Mouse (Mus musculus): Measurements from ENCODE around the gene Nacc1. TPM values are rescaled to one million over a fixed set of nuclear protein-coding genes. Genes with fewer than 3 reads are reported as not detected.
A peak's percentile ranks its signal among the peaks of the same experiment; 100 is the strongest.

Gene Nacc1
- polyA plus RNA-seq, 1 experiment from 2014 or later: 19.1 TPM

DNA sequence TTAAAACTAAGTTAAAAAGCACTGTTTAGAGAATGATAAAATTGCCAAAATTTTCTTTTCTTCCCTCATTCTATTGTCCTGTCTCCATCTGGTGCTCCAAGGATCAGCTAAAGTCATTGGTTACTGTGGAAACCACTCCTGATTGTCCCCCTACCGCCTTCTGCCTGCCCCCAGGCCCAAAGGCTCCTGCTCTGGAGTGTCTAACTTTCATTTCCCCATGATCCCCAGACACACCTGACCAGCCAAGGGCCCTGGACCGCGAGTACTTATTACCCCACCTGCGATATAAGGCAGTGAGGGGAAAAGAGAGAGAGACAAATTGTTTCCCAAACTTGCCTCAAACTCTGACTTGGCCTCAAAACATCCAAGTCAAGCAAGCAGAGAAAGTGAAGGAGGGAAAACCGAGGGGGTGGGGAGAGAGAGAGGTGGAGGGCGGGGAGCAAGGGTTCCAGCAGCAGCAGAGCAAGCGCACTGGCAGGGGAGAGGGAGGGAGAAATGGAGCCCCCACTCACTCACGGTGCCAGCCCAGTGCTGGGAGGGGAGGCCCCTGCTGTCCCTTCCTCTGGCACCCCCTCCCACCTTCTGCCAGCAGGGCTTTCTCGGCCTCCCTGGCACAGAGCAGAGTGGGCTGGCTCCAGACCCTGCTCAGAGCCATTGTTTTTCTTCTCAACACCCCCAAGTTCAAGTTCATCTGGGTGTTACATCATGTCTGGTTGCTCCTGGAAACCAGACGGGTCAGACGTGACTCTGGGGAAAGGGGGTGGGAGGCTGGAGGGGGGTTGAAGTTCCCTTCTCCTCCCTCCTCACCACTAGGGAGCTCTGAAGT, 24.5 kb upstream of the Nacc1 start:
- Histone ChIP-seq H3K4me2 (peak overlapping the region; percentile 4; the same call in 1 of the 2 replicates), H3K9ac (ENCODE audit: low read depth, low read length) (peak overlapping the region; percentile 64), H3K9me3 (replicated peaks; ENCODE audit: control insufficient read depth, low read length) (no peaks in the 10 kb centered on the region), H3K27ac (ENCODE audit: low read depth, low read length) (peak overlapping the region; percentile 76), H3K4me3 (ENCODE audit: low read depth, low read length) (no peak overlapping the region), H3K36me3 (ENCODE audit: control insufficient read depth, insufficient read depth, low read length) (no peaks in the 10 kb centered on the region), H3K4me1 (ENCODE audit: control insufficient read depth, insufficient read depth, low read length) (peaks cover 48% of the 10 kb centered on the region), H3K27me3 (ENCODE audit: control insufficient read depth, insufficient read depth, low read length) (peaks cover 72% of the 10 kb centered on the region)
- 20% methylated on average over 9 of the region's 11 CpGs for WGBS (ENCODE audit: insufficient replicate concordance)
- ATAC-seq (replicated peaks; ENCODE audit: insufficient number of reproducible peaks, low FRiP score, low TSS enrichment): peak; percentile 23

DNA sequence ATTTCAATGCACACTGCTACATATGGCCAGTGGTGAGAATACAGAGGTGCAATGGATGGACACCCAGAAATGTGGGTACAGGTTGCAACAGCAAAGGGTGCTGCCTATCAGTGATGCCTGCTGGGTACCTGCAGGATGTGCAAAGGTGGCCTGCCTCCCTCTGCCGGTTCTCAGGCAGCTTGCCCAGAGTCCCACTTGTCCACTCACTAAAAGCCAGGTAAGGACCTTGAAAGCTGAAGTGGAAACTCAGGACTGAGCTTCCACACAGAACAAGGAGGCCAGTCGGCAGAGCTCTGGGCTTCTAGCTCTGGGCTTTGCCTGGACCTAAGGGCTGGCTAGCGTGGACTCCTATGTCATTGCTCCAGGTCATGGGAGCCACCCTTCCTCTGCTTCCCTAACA, 23.6 kb upstream of the Nacc1 start:
- WGBS (ENCODE audit: insufficient replicate concordance): 48% methylated on average over 3 of the region's 3 CpGs
- H3K9me3 ChIP-seq (replicated peaks; ENCODE audit: control insufficient read depth, low read length): no peaks in the 10 kb centered on the region
- peak overlapping the region; percentile 40; the same call in 1 of the 2 replicates for H3K9ac ChIP-seq (ENCODE audit: low read depth, low read length)
- peak overlapping the region; percentile 76 for H3K27ac ChIP-seq (ENCODE audit: low read depth, low read length)
- H3K27me3 ChIP-seq (ENCODE audit: control insufficient read depth, insufficient read depth, low read length): peaks cover 72% of the 10 kb centered on the region
- H3K4me1 ChIP-seq (ENCODE audit: control insufficient read depth, insufficient read depth, low read length): peaks cover 53% of the 10 kb centered on the region
- no peaks in the 10 kb centered on the region for H3K36me3 ChIP-seq (ENCODE audit: control insufficient read depth, insufficient read depth, low read length)
- no peak overlapping the region for H3K4me2 ChIP-seq
- no peak for ATAC-seq (replicated peaks; ENCODE audit: insufficient number of reproducible peaks, low FRiP score, low TSS enrichment)
- H3K4me3 ChIP-seq (ENCODE audit: low read depth, low read length): no peak overlapping the region

DNA sequence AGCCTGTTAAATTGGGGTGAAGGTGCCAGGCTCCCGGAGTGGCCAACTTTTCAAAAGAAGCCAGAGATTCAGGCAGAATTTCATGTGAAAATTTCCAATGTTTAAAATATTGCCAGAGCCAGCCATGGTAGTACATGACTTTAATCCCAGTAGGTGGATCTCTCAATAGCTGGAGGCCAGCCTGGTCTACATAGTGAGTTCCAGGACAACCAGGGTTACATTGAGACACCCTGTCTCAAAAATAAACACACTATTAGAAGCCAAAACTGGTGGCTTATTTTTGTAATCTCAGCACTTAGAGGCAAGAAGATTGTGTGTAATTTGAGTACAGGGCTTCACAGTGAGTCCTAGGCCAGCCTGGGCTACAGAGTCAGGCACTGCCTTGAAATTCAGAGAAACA, 22.3 kb upstream of the Nacc1 start:
- peaks cover 47% of the 10 kb centered on the region for H3K4me1 ChIP-seq (ENCODE audit: control insufficient read depth, insufficient read depth, low read length)
- H3K9ac ChIP-seq (ENCODE audit: low read depth, low read length): no peak overlapping the region
- no peak overlapping the region for H3K27ac ChIP-seq (ENCODE audit: low read depth, low read length)
- no peak for ATAC-seq (replicated peaks; ENCODE audit: insufficient number of reproducible peaks, low FRiP score, low TSS enrichment)
- H3K9me3 ChIP-seq (replicated peaks; ENCODE audit: control insufficient read depth, low read length): no peaks in the 10 kb centered on the region
- peaks cover 71% of the 10 kb centered on the region for H3K27me3 ChIP-seq (ENCODE audit: control insufficient read depth, insufficient read depth, low read length)
- no peak overlapping the region for H3K4me2 ChIP-seq
- no peak overlapping the region for H3K4me3 ChIP-seq (ENCODE audit: low read depth, low read length)
- WGBS (ENCODE audit: insufficient replicate concordance): 94% methylated on average over 1 of the region's 1 CpGs
- no peaks in the 10 kb centered on the region for H3K36me3 ChIP-seq (ENCODE audit: control insufficient read depth, insufficient read depth, low read length)

DNA sequence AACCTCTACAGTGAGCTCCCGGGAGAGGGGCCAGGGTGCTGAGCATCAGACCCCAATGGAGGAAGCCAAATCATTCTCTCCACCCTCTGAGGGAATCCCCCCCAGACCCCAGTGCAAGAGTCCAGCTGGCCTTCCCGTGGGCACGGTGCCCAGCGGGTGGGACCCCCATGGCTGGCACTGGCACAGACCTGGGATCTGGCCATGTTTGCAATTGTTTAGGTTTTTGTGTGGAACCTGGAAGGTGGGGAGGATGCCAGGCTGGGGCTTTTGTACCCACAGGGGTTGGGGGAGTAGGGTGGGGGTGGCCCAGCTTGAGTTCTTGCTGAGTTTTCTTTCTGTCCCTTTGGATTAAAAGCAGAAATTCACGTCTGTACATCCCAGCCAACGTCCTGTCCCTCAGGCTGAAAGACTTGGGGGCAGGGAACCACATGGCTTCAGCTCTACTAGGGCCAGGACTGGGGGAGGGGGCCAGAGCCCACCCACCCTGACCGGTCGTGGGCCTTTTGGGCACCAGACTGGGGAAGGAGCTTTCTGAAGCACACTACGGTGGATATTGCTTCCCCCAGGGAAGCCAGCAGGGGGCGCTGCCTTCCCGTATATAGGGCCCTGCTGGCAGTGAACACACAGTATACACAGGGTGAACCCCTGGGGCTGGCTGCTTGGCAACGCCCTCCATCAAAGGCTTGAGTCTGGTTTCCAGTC, 21.3 kb upstream of the Nacc1 start:
- Histone ChIP-seq H3K4me1 (ENCODE audit: control insufficient read depth, insufficient read depth, low read length) (peaks cover 54% of the 10 kb centered on the region), H3K9me3 (replicated peaks; ENCODE audit: control insufficient read depth, low read length) (no peaks in the 10 kb centered on the region), H3K4me2 (no peak overlapping the region; the same call in 1 of the 2 replicates), H3K36me3 (ENCODE audit: control insufficient read depth, insufficient read depth, low read length) (no peaks in the 10 kb centered on the region), H3K27ac (ENCODE audit: low read depth, low read length) (no peak overlapping the region; the same call in 1 of the 2 replicates), H3K4me3 (ENCODE audit: low read depth, low read length) (no peak overlapping the region), H3K27me3 (ENCODE audit: control insufficient read depth, insufficient read depth, low read length) (peaks cover 71% of the 10 kb centered on the region), H3K9ac (ENCODE audit: low read depth, low read length) (0 out of 2 replicates have a peak overlapping the region, but pooled peaks have one; percentile 8)
- peak; percentile 58 for ATAC-seq (replicated peaks; ENCODE audit: insufficient number of reproducible peaks, low FRiP score, low TSS enrichment)
- WGBS (ENCODE audit: insufficient replicate concordance): 14% methylated on average over 12 of the region's 12 CpGs

DNA sequence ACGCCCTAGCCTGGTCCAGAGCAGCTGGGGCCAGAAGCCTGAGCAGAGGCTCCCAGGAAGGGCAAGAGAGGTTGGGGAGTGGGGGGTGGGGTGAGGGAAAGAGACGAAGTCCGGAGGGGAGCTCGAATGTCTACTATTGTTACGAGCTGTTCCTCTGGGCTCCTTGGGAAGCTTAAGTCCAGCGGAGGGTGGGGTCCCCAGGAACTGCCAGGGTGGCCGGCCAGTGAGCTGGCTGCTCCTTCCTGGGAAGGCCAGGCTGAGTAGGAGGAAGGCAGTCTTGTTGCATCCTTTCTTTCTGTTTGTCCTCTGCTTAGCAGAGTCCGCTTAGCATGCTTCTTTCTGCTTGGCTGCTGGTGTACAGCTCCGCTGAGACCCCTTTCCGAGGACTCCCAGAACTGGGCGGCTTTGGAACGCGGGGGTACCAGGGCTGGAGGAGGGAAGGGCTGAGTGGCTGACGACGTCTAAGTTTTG, 20.4 kb upstream of the Nacc1 start:
- no peak for ATAC-seq (replicated peaks; ENCODE audit: insufficient number of reproducible peaks, low FRiP score, low TSS enrichment)
- H3K4me3 ChIP-seq (ENCODE audit: low read depth, low read length): peak overlapping the region; percentile 51
- H3K27me3 ChIP-seq (ENCODE audit: control insufficient read depth, insufficient read depth, low read length): peaks cover 73% of the 10 kb centered on the region
- peak overlapping the region; percentile 79 for H3K27ac ChIP-seq (ENCODE audit: low read depth, low read length)
- peak overlapping the region; percentile 57 for H3K4me2 ChIP-seq
- H3K36me3 ChIP-seq (ENCODE audit: control insufficient read depth, insufficient read depth, low read length): no peaks in the 10 kb centered on the region
- peaks cover 54% of the 10 kb centered on the region for H3K4me1 ChIP-seq (ENCODE audit: control insufficient read depth, insufficient read depth, low read length)
- peak overlapping the region; percentile 72; the same call in 1 of the 2 replicates for H3K9ac ChIP-seq (ENCODE audit: low read depth, low read length)
- H3K9me3 ChIP-seq (replicated peaks; ENCODE audit: control insufficient read depth, low read length): no peaks in the 10 kb centered on the region
- 5% methylated on average over 15 of the region's 15 CpGs for WGBS (ENCODE audit: insufficient replicate concordance)

DNA sequence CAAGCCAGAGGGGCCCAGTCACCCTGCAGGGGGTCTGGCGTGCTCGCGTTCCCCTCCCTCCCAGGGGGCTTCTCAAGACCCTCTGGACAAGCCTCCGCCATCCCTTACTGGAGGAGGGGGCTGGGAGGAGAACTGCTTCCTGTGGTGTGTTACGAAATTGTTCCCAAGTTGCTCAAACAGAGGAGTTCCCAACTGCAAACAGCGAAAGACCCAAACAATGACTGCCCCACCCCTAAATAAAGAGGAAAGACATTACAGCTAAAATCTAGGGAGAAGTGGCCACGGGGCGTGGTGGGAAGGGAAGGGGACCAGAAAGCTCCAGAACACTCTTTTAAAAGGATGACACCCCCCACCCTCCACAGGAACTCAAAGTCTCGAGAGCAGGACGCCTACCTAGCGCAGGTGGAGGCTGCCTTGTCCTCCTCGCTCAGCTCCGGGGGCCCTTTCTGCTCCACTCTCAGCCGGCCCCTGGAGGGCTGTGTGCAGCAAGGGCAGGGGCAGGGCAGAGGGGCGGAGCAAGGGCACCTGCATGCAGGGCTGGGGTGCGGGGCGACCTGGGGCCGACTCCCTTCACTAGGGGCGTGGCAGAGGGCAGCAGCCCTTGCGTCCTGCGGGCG, 19.7 kb upstream of the Nacc1 start:
- ATAC-seq (replicated peaks; ENCODE audit: insufficient number of reproducible peaks, low FRiP score, low TSS enrichment): peak; percentile 70

DNA sequence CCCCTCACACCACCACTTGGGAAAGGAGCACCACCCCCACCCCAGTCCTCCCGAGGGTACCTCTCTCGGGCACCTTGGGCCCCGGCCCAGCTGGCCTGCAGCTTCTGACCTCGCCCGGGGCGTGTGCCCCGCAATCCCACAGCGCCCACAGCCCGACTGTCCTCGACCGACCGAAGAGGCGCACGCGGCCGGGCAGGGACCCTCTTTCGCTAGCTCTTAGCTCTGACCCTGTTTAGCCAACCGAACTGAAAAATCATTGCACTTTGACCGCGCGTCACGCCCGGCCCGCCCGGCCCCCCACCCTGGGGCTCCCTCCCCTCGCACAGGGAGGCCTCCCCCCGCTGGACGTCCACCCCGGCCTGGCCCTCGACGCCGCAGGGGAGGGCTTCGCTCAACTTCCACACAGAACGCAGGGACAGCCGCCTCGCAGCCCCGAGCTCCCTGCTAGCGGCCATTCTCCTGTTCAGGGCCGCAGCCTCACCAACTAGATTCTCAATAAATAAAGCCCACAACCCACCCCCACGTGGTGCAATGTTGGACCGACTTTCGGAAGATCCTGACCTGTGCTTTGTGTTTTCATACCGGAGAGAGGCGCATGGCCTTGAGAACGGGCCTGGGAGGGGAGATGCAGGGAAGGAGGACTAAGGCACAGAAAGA, 19.1 kb upstream of the Nacc1 start:
- Histone ChIP-seq H3K9me3 (replicated peaks; ENCODE audit: control insufficient read depth, low read length) (no peaks in the 10 kb centered on the region), H3K4me3 (ENCODE audit: low read depth, low read length) (peak overlapping the region; percentile 51), H3K27ac (ENCODE audit: low read depth, low read length) (peak overlapping the region; percentile 79), H3K4me2 (peak overlapping the region; percentile 57), H3K36me3 (ENCODE audit: control insufficient read depth, insufficient read depth, low read length) (no peaks in the 10 kb centered on the region), H3K4me1 (ENCODE audit: control insufficient read depth, insufficient read depth, low read length) (peaks cover 50% of the 10 kb centered on the region), H3K27me3 (ENCODE audit: control insufficient read depth, insufficient read depth, low read length) (peaks cover 76% of the 10 kb centered on the region), H3K9ac (ENCODE audit: low read depth, low read length) (peak overlapping the region; percentile 72)
- 3% methylated on average over 45 of the region's 45 CpGs for WGBS (ENCODE audit: insufficient replicate concordance)
- no peak; the same call in 1 of the 2 replicates for ATAC-seq (replicated peaks; ENCODE audit: insufficient number of reproducible peaks, low FRiP score, low TSS enrichment)

More for the DNA sequence above, 19.7 kb upstream of the Nacc1 start:
- Histone ChIP-seq H3K36me3 (ENCODE audit: control insufficient read depth, insufficient read depth, low read length) (no peaks in the 10 kb centered on the region), H3K4me3 (ENCODE audit: low read depth, low read length) (peak overlapping the region; percentile 51), H3K27ac (ENCODE audit: low read depth, low read length) (peak overlapping the region; percentile 79), H3K9me3 (replicated peaks; ENCODE audit: control insufficient read depth, low read length) (no peaks in the 10 kb centered on the region), H3K4me1 (ENCODE audit: control insufficient read depth, insufficient read depth, low read length) (peaks cover 50% of the 10 kb centered on the region), H3K9ac (ENCODE audit: low read depth, low read length) (peak overlapping the region; percentile 72), H3K27me3 (ENCODE audit: control insufficient read depth, insufficient read depth, low read length) (peaks cover 76% of the 10 kb centered on the region), H3K4me2 (peak overlapping the region; percentile 57)
- 3% methylated on average over 22 of the region's 22 CpGs for WGBS (ENCODE audit: insufficient replicate concordance)

DNA sequence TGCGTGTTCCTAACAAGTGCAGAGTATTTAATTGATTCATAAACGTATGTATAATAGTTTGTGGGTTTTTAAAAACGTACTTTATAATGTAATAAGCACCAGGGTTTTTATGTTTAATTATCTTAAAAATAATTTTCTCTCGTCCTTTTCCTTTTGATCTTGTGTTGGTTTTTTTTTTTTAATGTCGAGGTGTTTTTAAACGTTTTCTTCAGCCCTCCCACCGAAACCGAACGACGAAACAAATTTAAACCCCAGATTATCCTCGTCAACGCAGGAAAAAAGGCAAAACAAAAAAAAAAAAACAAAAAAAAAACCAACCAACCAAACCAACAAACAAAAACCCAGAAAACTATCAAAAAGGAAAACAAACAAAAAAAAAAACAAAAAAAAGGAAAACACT, 18.3 kb upstream of the Nacc1 start:
- peaks cover 70% of the 10 kb centered on the region for H3K27me3 ChIP-seq (ENCODE audit: control insufficient read depth, insufficient read depth, low read length)
- peak overlapping the region; percentile 79 for H3K4me2 ChIP-seq
- WGBS (ENCODE audit: insufficient replicate concordance): 3% methylated on average over 12 of the region's 12 CpGs
- H3K4me1 ChIP-seq (ENCODE audit: control insufficient read depth, insufficient read depth, low read length): peaks cover 52% of the 10 kb centered on the region
- H3K27ac ChIP-seq (ENCODE audit: low read depth, low read length): peak overlapping the region; percentile 91
- no peaks in the 10 kb centered on the region for H3K9me3 ChIP-seq (replicated peaks; ENCODE audit: control insufficient read depth, low read length)
- H3K9ac ChIP-seq (ENCODE audit: low read depth, low read length): peak overlapping the region; percentile 74
- H3K36me3 ChIP-seq (ENCODE audit: control insufficient read depth, insufficient read depth, low read length): no peaks in the 10 kb centered on the region
- peak overlapping the region; percentile 51 for H3K4me3 ChIP-seq (ENCODE audit: low read depth, low read length)
- no peak for ATAC-seq (replicated peaks; ENCODE audit: insufficient number of reproducible peaks, low FRiP score, low TSS enrichment)

Measured in heart, embryonic 11.5 days (tissue).